Mouse (Mus musculus) adrenal gland, postnatal 14 days (tissue): ENCODE measurements at regions not wholly inside any gene's neighbourhood (a gene's known extent, or its start where the extent isn't known, plus 50 kb on each side); places are given as distances from the start of the nearest gene placed in this dataset.
A peak's percentile ranks its signal among the peaks of the same experiment; 100 is the strongest.

Experiments used
- DNase-seq: peaks from one replicate; pipeline ENCODE4 v3.0.0; 2021; ENCODE audit warnings: mixed read lengths
- microRNA-seq, 2 experiments: library from miRNA; unstranded; fragments of <30 nt; microRNA quantifications; one replicate each; pipeline ENCODE4 v1.2.0; 2021

DNA sequence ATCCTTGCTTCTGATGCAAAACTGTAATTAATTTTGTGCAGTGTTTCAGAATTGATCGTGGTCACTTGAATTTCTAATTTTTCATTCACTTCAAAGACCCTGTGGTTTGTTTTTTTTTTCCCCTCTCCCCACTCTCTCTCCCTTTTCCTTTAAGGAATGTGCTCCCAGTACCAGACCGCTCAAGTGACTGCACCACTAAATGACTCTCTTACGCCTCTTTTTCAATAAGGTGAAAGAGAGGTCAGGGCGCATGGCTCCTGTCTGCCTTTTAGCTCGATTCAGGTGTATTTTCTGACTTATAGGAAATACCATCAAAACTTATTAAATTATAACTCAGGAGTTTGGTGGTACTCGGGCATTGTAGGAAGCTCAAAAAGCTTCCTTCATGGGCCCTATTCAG lies 146.0 kb upstream of the Zfp507 start:
- no peak for DNase-seq

- no peak for DNase-seq
Measured at GRCm38 (mm10) chr7:35948389-35948788, 145.6 kb upstream of the Zfp507 start.

DNA sequence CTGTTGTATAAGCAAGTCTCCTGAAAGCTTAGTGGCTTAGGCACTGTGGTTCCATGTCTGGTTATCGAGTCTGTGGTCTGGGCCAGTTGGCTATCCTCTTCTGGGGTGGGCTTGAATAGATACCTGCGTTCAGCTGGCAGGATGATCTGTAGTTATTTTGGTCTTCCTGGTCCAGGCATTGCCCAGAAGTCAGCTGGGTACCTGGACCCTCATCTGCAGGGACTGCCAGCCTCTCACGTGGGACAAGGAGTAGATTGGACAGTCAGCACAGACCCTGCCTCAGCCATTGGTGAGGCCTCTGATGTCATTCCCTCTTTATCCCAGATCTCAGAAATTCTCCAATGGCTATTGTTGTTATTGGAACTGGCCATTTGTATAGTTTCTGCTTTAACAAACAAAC lies 138.3 kb upstream of the Zfp507 start:
- no peak for DNase-seq

- no peak for DNase-seq
Measured at GRCm38 (mm10) chr7:35938123-35938869, 135.5 kb upstream of the Zfp507 start.

DNA sequence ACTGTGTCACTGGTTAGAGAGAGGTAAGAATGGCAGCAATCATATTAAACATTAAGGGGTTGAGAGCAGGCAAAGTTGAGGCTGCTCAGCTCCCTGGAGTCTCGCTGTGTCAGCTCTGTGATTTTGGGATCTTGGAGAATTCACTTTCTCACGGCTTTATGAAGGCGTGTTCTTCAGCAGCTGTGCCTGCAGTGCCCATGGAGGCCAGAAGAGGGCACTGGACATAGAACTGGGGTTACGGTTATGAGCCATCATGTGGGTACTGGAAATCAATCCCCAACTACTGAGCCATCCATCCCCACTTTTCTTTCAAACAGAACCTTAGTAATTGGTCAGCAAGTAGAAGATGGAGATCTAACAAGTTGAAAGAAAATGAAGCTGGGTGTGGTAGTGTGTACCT lies 123.9 kb upstream of the Zfp507 start:
- no peak for DNase-seq

- no peak for DNase-seq
Measured at GRCm38 (mm10) chr7:35922582-35922981, 119.8 kb upstream of the Zfp507 start.

DNA sequence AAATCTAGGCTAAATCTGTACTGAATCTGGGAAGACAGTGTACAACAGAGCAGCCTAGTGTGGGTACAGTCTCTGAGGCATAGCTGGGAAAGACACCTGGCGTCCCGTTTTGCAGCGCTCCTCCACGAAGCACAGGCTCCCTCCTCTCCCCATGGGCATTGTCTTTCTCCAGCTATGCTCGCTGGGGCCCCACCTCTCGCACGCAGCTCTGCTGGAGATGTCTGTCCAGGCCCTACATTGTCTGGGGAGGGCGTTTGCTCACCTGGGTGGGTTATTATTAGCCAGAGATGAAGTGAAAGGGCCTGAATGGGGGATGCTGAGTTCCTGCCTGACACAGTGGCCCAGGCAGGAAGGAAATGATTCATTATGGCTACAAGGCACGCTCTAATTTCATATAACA lies 118.1 kb upstream of the Zfp507 start:
- DNase-seq = no peak

- peak; percentile 80 for DNase-seq
Measured at GRCm38 (mm10) chr7:35920194-35920609, 117.4 kb upstream of the Zfp507 start.

- no peak for DNase-seq
Measured at GRCm38 (mm10) chr7:35910109-35910706, 107.4 kb upstream of the Zfp507 start.

DNA sequence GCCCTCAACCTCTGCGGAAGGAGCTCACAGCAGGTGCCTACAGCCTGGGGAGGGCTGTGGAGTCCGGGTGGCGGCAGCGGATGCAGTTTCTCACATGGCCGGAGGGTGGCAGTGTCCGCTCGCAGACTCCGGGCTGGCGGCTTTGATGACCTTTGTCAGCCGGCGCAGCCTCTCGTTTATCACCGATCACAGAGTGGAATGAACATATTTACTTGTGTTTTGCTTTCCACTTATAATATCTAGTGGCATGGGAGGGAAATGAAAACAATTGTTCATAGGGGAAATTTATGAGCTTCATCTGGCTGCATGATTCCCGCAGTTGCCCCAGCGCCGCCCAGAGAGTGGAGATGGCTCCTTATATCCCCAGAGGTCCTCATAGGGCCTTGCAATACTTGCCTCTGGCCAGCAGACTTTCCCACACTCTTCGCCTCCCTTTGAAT lies 99.2 kb upstream of the Zfp507 start:
- peak; percentile 82 for DNase-seq

DNA sequence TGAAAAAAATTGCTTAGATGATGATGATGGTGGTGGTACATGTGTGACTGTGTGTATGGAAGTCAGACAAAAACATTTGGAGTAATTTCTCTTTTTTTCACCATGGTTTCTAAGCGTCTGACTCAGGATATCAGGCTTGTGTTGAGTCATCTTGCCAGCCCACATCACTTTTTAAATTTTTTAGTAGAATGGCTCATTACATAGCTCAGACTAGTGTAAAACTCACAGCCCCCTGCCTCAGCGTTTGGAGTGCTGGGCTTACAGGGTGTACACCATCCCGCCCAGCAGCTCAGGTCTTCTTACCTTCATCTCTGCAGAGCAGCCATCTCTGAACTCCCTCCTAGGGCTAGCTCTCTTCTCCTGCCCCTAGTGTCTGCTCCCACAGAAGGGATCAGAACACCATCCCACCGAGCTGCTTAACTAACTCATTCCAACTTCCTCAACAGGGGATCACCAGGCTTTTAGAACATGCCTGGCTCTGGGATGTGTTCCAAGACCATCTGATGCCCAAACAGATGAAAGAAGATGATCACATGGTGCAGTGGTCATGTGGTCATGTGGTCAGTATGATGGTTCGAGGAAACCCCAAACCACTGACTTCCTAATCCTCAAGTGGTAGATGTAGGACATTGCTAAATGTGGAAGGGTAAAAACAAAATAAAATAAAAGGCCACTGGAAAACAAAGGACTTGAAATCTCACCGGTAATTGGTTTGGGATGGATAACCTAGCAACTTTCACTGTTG lies 96.1 kb upstream of the Zfp507 start:
- no peak for DNase-seq

GRCm38 (mm10) chr7:35893292-35893691 lies 90.5 kb upstream of the Zfp507 start:
- DNase-seq = no peak

- DNase-seq = no peak
Measured at GRCm38 (mm10) chr7:35886051-35886450, 83.2 kb upstream of the Zfp507 start.

DNA sequence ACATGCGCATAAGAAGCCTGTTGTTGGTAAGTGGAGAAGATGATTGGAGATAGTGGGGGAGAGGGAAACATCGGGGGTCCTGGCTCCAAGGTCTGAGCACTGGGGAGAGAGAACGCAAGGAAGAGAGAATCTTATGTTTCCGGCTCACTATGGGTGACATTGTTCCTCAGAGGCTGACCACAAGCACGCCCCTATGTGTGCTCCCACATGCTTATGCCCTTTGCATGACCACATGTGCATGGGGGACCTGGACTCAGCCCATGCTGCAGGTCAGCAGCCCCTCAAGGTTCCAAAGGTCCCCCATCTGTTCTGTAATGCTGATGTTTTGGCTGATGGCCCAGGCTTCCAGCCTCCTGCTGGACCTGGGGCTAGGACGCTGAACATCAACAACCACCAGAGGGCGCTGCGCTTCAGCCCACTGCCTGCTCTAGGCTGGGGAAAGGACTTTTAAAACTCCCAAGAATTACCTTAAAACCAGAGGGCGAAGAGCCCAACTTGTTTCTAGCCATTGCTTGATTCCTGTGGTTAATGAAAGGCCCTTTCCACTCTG lies 77.0 kb upstream of the Zfp507 start:
- DNase-seq = peak; percentile 82

DNA sequence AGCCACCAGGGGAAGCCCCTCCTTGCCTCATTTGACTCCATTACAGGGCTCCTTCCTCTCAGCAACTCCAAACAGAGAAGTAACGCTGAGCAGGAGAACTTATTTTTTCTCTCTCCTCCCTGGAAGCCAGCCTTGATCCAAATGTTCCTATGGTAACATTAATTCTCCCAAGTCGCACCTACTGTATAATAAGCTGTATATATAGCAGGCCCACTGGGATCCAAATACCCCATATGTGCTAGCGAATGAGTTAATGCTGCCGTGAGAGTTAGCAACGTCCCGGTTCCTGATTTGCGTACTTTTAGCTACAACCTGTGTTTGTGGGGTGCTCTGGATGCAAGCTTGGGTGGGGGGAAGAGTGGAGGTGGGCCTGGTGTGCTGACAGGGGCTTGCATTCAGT lies 75.4 kb upstream of the Zfp507 start:
- DNase-seq = no peak

DNA sequence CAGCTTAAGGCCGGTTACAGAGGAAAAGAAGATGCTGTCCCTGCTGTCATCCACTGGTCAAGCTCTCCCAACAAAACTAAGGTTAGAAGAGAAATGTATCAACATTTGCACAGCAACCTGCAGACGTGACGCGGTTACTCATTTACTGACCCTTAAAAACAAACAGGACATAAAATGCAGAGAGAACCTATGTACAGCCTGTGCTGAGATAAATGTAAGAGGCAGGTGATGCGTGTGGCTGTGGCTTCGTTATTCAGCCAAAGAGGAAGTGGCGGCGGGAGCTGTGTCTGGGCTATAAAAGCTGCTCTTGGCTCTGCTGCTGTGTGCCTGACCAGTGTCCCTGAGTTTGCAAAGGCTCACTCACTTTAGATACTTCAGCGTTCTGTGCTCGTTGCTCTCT lies 58.2 kb upstream of the Zfp507 start:
- DNase-seq = no peak

DNA sequence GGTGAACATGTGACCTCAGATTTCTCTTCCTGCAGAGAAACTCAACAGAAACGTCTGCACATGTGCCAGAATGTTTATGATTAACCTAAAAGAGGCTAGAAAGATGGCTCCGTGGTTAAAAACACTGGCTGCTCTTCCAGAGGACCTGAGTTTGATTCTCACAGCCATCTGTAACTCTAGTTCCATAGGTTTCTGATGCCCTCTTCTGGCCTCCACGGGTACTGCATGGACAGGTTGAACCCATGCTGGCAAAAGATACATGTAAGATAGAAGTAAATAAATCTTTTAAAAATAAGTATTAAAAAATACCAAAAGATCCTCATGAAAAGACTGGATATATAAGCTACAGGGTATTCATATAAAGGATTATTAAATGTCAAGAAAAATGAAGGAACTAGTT lies 56.8 kb upstream of the Zfp507 start:
- DNase-seq = peak; percentile 29

GRCm38 (mm10) chr7:35857693-35858092 lies 54.9 kb upstream of the Zfp507 start:
- DNase-seq = no peak

Small RNA genes in the stretch of these regions (microRNA-seq; reads per million reads assigned to microRNA genes)
- 0 reads per million in 2 experiments for gene Gm23292
